Mouse (Mus musculus): ENCODE results near the gene Svopl. TPM values are rescaled to one million over a fixed set of nuclear protein-coding genes. Genes with fewer than 3 reads are reported as not detected.
A peak's percentile ranks its signal among the peaks of the same experiment; 100 is the strongest.

Svopl gene
- polyA plus RNA-seq, 1 experiment: 0.13 TPM

- no peaks in the 10 kb centered on the region for H3K4me1 ChIP-seq (replicated peaks; ENCODE audit: control insufficient read depth, insufficient read depth, low read length)
- no peaks in the 10 kb centered on the region for H3K27me3 ChIP-seq (ENCODE audit: control insufficient read depth, insufficient read depth, low read length)
- no peak for DNase-seq
- 92% methylated on average over 7 of the region's 7 CpGs for WGBS
- no peak overlapping the region for H3K4me3 ChIP-seq (ENCODE audit: control insufficient read depth, insufficient read depth, low read length)
- H3K27ac ChIP-seq (ENCODE audit: control insufficient read depth, insufficient read depth, low read length): no peak overlapping the region
- no peak for TF ChIP-seq CTCF (IDR thresholded peaks at IDR 0.05; ENCODE audit: borderline replicate concordance, control insufficient read depth, extremely low read depth, insufficient read depth, low read length, poor library complexity)
- TF ChIP-seq POLR2A (IDR thresholded peaks at IDR 0.05; ENCODE audit: control insufficient read depth, extremely low read depth, insufficient read depth, low read length, poor library complexity): no peak
- H3K36me3 ChIP-seq (ENCODE audit: control insufficient read depth, insufficient read depth, low read length): no peaks in the 10 kb centered on the region
Measured at GRCm38 (mm10) chr6:38021406-38021805, 25.4 kb downstream of the Svopl start.

GRCm38 (mm10) chr6:38012829-38013228 is 34.0 kb downstream of the Svopl start:
- Histone ChIP-seq H3K36me3 (ENCODE audit: control insufficient read depth, insufficient read depth, low read length) (no peaks in the 10 kb centered on the region), H3K4me3 (ENCODE audit: control insufficient read depth, insufficient read depth, low read length) (no peak overlapping the region), H3K27me3 (ENCODE audit: control insufficient read depth, insufficient read depth, low read length) (no peaks in the 10 kb centered on the region), H3K27ac (ENCODE audit: control insufficient read depth, insufficient read depth, low read length) (no peak overlapping the region), H3K4me1 (replicated peaks; ENCODE audit: control insufficient read depth, insufficient read depth, low read length) (no peaks in the 10 kb centered on the region)
- TF ChIP-seq CTCF (IDR thresholded peaks at IDR 0.05; ENCODE audit: borderline replicate concordance, control insufficient read depth, extremely low read depth, insufficient read depth, low read length, poor library complexity): no peak
- TF ChIP-seq POLR2A (IDR thresholded peaks at IDR 0.05; ENCODE audit: control insufficient read depth, extremely low read depth, insufficient read depth, low read length, poor library complexity): no peak
- 97% methylated on average over 2 of the region's 2 CpGs for WGBS
- no peak for DNase-seq

- H3K27me3 ChIP-seq (ENCODE audit: control insufficient read depth, insufficient read depth, low read length): no peaks in the 10 kb centered on the region
- H3K36me3 ChIP-seq (ENCODE audit: control insufficient read depth, insufficient read depth, low read length): no peaks in the 10 kb centered on the region
- H3K4me3 ChIP-seq (ENCODE audit: control insufficient read depth, insufficient read depth, low read length): no peak overlapping the region
- no peaks in the 10 kb centered on the region for H3K4me1 ChIP-seq (replicated peaks; ENCODE audit: control insufficient read depth, insufficient read depth, low read length)
- peak; percentile 48 for DNase-seq
- H3K27ac ChIP-seq (ENCODE audit: control insufficient read depth, insufficient read depth, low read length): no peak overlapping the region
- WGBS: 12% methylated on average over 6 of the region's 6 CpGs
- TF ChIP-seq POLR2A (IDR thresholded peaks at IDR 0.05; ENCODE audit: control insufficient read depth, extremely low read depth, insufficient read depth, low read length, poor library complexity) (no peak), CTCF (IDR thresholded peaks at IDR 0.05; ENCODE audit: borderline replicate concordance, control insufficient read depth, extremely low read depth, insufficient read depth, low read length, poor library complexity) (no peak)
Measured at GRCm38 (mm10) chr6:38007459-38007858, 39.3 kb downstream of the Svopl start.

- 99% methylated on average over 4 of the region's 4 CpGs for WGBS
Measured at GRCm38 (mm10) chr6:37967386-37967785, 79.4 kb downstream of the Svopl start.

GRCm38 (mm10) chr6:37951306-37951705 is 95.5 kb downstream of the Svopl start:
- WGBS: 93% methylated on average over 6 of the region's 6 CpGs
- TF ChIP-seq POLR2A (IDR thresholded peaks at IDR 0.05; ENCODE audit: control insufficient read depth, extremely low read depth, insufficient read depth, low read length, poor library complexity) (no peak), CTCF (IDR thresholded peaks at IDR 0.05; ENCODE audit: borderline replicate concordance, control insufficient read depth, extremely low read depth, insufficient read depth, low read length, poor library complexity) (no peak)
- Histone ChIP-seq H3K36me3 (ENCODE audit: control insufficient read depth, insufficient read depth, low read length) (peaks cover 38% of the 10 kb centered on the region), H3K27me3 (ENCODE audit: control insufficient read depth, insufficient read depth, low read length) (no peaks in the 10 kb centered on the region), H3K27ac (ENCODE audit: control insufficient read depth, insufficient read depth, low read length) (no peak overlapping the region), H3K4me3 (ENCODE audit: control insufficient read depth, insufficient read depth, low read length) (no peak overlapping the region), H3K4me1 (replicated peaks; ENCODE audit: control insufficient read depth, insufficient read depth, low read length) (no peaks in the 10 kb centered on the region)
- no peak for DNase-seq

More at GRCm38 (mm10) chr6:37967386-37967785, 79.4 kb downstream of the Svopl start:
- no peaks in the 10 kb centered on the region for H3K27me3 ChIP-seq (ENCODE audit: control insufficient read depth, insufficient read depth, low read length)
- H3K36me3 ChIP-seq (ENCODE audit: control insufficient read depth, insufficient read depth, low read length): peaks cover 37% of the 10 kb centered on the region
- TF ChIP-seq POLR2A (IDR thresholded peaks at IDR 0.05; ENCODE audit: control insufficient read depth, extremely low read depth, insufficient read depth, low read length, poor library complexity): no peak
- TF ChIP-seq CTCF (IDR thresholded peaks at IDR 0.05; ENCODE audit: borderline replicate concordance, control insufficient read depth, extremely low read depth, insufficient read depth, low read length, poor library complexity): no peak
- H3K27ac ChIP-seq (ENCODE audit: control insufficient read depth, insufficient read depth, low read length): no peak overlapping the region
- DNase-seq: no peak
- no peak overlapping the region for H3K4me3 ChIP-seq (ENCODE audit: control insufficient read depth, insufficient read depth, low read length)
- no peaks in the 10 kb centered on the region for H3K4me1 ChIP-seq (replicated peaks; ENCODE audit: control insufficient read depth, insufficient read depth, low read length)

GRCm38 (mm10) chr6:37936498-37936897 is 110.3 kb downstream of the Svopl start:
- TF ChIP-seq CTCF (IDR thresholded peaks at IDR 0.05; ENCODE audit: borderline replicate concordance, control insufficient read depth, extremely low read depth, insufficient read depth, low read length, poor library complexity) (no peak), POLR2A (IDR thresholded peaks at IDR 0.05; ENCODE audit: control insufficient read depth, extremely low read depth, insufficient read depth, low read length, poor library complexity) (no peak)
- H3K4me3 ChIP-seq (ENCODE audit: control insufficient read depth, insufficient read depth, low read length): no peak overlapping the region
- WGBS: 92% methylated on average over 6 of the region's 6 CpGs
- H3K36me3 ChIP-seq (ENCODE audit: control insufficient read depth, insufficient read depth, low read length): peaks cover 6% of the 10 kb centered on the region
- no peak overlapping the region for H3K27ac ChIP-seq (ENCODE audit: control insufficient read depth, insufficient read depth, low read length)
- no peaks in the 10 kb centered on the region for H3K4me1 ChIP-seq (replicated peaks; ENCODE audit: control insufficient read depth, insufficient read depth, low read length)
- DNase-seq: no peak
- H3K27me3 ChIP-seq (ENCODE audit: control insufficient read depth, insufficient read depth, low read length): no peaks in the 10 kb centered on the region

Other genes starting within 250 kb of the Svopl start
- 46.2 and 47.0 TPM in 2 replicates for gene Trim24, start 176.2 kb downstream of the Svopl start, polyA plus RNA-seq (2012; rRNA removed)
- 0.38 TPM in 1 of 2 replicates, not detected in the other for gene Tmem213, start 62.3 kb upstream of the Svopl start, polyA plus RNA-seq (2012; rRNA removed)
- gene Atp6v0a4, start 77.6 kb upstream of the Svopl start, polyA plus RNA-seq (2012; rRNA removed): 0.54 and 1.2 TPM in 2 replicates
- gene D630045J12Rik, start 207.0 kb upstream of the Svopl start, polyA plus RNA-seq (2012; rRNA removed): 0.82 and 1.4 TPM in 2 replicates

Data from thymus, adult 2 months (tissue).